Mouse (Mus musculus) spleen, adult 2 months (tissue): ENCODE measurements around the gene Rhoh.

Experiments used
- CTCF ChIP-seq: fragments of 200-500 bp; IDR thresholded peaks from 2 replicates; pipeline ENCODE4 v1.5.1; 2011; ENCODE audit warnings: mild to moderate bottlenecking, inconsistent platforms; ENCODE audit not compliant: insufficient read depth, insufficient read length, insufficient replicate concordance; ENCODE audit errors: extremely low read depth
- POLR2A ChIP-seq: fragments of 200-500 bp; IDR thresholded peaks from 2 replicates; pipeline ENCODE4 v1.6.1; 2011; ENCODE audit warnings: low read depth, low read length, inconsistent platforms

GRCm38 (mm10) chr5:65881254-65881653 lies 20.2 kb downstream of the Rhoh start:
- no peak for TF ChIP-seq POLR2A
- no peak for TF ChIP-seq CTCF
